Mouse (Mus musculus) heart, postnatal 10 days (tissue): ENCODE results near the gene Gm9844. TPM values are rescaled to one million over a fixed set of nuclear protein-coding genes. Genes with fewer than 3 reads are reported as not detected.
"Not testable (repeated sequence)": the region's sequence is repeated elsewhere in the genome, so short reads cannot be mapped to it uniquely, and the experiment has no call there.

Experiments used
- DNase-seq, 2 experiments: peaks; one replicate each; pipeline ENCODE4 v3.0.0; 2021
- intact Hi-C: fragments of 180-260 bp; cut with DNase I; formaldehyde crosslinking; loops from one replicate; pipeline ENCODE4 v1.15.1; 2025
- total RNA-seq, 2 experiments: library from RNA; stranded (reverse); gene quantifications; 2 replicates each; pipeline ENCODE4 v1.2.3; 2021

Gene Gm9844
- total RNA-seq, 2 experiments from 2014 or later: 2.3 TPM; not detected in 1

DNA sequence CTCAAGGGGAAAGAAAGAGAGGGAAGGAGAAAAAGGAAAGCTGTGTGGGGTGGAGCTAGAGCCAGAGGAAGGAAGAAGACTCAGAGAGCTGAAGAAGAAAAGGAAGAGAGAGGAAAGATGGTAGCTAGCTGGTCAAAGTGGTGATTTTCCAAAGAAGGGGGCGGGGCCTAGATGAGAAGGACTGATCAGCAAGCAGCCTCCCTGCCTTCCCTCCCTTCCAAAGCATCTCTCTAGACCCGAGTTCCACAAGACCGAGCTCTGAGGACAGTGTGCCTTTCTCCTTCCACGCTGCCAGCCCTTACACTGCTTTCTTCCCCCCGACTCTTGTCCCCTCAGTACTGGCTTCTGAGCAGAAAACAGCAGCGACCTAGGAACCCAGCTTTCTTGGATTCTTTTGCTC, 2.1 kb downstream of the Gm9844 start:
- DNase-seq: no peak
- intact Hi-C loops: no loop called here

DNA sequence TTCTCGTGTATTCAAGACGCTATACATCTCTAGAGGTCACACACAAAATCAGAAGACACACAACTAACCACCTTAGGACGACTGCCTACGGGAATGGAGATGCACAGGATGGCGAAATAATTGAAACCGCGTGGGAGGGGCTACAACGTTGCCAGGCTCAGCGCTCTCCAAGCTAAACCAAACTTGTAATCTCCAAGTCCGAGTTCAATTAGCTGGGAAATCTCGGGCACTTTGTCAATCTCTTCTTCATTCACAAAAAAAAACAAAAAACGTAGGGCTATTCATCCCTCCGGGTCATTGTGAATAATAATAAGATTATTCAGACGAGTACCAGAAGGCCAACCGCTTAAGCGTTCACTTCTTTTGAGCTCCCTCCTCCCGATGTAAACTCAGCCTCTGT, 7.1 kb downstream of the Gm9844 start:
- intact Hi-C loops: loop anchor here (5.0 kb wide), 1 partner anchor 52 kb away; no protein-coding TSS in a partner anchor
- DNase-seq: no peak

DNA sequence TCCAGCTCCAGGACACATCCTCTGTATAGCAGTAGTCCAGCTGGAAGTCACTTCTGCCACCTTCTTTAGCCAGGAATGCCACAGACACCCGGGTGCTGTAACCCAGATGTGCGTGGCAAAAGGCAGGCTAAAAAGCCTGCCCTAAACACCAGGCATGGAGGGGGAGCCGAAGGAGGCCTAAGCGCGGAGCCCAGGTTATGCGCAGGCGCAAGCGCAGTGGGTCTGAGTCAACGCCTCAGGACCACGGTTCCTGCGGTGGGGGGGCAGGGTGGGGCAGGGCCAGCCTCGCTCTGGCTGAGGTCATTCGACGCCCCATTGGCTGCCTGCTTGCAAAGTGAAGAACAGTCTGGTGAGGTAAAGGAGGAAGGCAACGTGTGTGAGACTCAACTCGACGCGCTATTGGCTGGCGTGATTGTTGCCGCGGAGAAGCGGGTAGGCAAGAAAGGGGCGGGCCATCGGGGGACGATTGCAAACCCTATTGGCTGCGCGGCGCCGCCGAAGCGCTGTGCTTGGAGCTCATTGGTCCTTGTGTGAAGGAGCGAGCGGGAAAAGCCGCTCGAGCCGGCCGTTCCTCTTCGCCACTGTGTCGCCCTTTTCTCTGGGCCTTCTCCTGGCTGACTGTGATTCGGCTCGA, 7.6 kb downstream of the Gm9844 start, which contains the start of the genes Lypd4 and Dmrtc2:
Gene Lypd4, minus strand, starts transcription at position 410 of the 634 bp plus-strand sequence.
Gene Dmrtc2, plus strand, starts transcription at position 526 of the 634 bp plus-strand sequence.
- intact Hi-C loops: loop anchor here (5.0 kb wide), 1 partner anchor 52 kb away; no protein-coding TSS in a partner anchor
- no peak for DNase-seq

DNA sequence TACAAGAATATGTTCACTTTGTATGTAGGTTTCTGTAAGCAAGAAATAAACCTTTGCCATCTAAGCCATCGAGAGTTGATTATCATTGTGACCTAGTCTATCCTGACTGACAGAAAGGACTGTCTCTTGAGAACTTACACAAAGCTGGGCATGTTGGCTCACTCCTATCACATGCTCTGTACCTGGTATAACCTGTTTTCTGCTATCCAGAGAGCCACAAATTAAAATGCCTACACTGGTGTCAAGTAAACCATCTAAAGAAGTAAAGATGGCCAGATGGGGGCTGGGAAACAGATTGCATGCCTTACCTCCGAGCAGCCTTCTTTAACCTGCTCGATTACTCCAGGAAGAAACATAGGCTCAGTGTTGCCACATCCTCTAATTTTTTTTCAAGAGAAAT, 15.6 kb downstream of the Gm9844 start:
- intact Hi-C loops: no loop called here
- DNase-seq: no peak

DNA sequence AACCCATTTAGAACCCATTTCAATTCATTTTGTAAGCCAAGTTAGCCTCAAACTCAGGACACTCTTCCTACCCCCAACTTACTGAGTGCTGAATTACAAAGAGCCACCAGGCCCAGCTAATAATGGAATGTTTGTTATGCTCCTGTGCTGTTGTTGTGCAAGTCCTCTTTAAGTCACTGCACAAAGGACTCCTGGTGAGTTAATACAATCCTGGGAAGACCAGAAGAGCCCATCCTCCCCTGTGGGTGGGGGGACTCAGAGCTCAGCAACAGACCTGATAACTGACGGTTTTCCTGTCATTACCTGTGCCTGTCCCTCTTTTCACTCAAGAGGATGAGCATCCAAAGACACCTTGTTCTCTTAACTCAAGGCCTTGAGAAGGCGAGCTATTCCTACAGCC, 17.6 kb downstream of the Gm9844 start:
- intact Hi-C loops: no loop called here

DNA sequence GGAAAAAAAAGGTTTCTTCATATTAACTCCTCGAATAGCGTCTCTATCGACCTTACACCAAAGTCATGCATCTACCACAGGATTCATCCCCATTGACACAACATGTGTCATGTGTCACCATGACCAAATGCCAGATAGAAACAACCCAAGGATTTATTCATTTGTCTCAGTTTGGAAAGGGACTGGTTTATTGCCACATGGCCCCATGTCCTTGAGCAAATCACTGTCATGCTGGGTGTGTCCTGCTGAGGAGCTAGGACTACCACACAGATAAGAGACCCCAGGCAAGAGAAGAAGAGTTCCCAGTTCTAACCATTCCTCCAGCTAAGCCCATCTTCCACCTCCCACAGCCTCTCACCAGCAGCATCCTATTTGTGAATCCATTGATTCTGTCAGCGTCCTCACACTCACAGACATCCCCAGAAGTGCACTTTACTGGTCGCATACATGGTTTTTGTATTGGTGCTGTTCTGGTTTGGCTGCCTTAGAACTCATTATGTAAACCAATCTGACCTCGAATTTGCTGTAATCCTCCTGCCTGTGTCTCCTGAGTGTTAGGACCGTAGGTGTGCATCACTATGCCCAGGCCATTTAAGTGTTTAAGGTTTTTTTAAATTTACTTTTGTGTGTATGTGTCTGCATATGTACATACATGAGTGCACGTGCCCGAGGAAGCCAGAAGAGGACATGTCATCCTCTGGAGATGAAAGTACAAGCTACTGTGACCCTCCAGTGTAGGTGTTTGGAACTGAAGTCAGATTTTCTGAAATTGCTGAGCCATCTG, 20.6 kb downstream of the Gm9844 start:
- DNase-seq: no peak
- intact Hi-C loops: no loop called here

More for the DNA sequence above, 17.6 kb downstream of the Gm9844 start:
- DNase-seq: no peak

DNA sequence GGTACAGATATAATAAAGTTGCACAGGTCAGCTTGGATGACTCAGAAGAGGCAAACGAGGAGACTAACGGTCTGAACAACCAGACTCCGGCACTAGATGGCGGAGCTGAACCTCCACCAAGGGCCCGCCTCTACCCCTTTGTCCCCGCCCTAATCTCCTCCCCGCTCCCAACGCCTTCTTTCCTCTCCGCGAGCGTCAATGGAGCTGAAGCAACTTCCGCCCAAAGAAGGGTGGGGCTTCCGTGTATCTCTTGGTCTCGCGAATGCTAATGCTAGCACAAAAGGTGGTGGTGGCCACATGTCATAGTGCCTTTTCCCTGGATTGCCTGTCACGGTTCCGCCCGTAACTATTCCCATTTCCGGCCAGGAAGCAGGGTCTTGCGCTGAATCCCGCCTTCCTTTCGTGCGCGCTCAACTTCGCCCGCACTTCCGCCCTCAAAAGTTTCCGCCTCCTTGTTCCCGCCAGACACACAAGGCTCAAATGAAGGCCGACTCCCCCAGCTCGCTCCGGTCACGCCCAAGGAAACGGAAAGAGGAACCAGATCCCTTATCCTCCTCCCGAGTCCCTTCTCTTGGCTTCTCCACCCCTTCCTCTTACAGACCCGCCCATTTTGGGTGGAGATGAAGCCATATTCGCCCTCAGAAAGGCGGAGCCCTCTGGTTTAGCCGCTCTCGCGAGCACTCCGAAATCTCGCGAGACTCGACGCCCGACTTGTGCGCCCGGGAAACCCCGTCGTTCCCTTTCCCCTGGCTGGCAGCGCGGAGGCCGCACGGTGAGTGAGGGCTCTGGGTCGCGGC, 22.1 kb downstream of the Gm9844 start, which contains the start of gene Rps19:
Gene Rps19, plus strand, starts transcription at position 476 of the 797 bp plus-strand sequence.
- peak; percentile 99 to 100 for DNase-seq
- intact Hi-C loops: no loop called here

DNA sequence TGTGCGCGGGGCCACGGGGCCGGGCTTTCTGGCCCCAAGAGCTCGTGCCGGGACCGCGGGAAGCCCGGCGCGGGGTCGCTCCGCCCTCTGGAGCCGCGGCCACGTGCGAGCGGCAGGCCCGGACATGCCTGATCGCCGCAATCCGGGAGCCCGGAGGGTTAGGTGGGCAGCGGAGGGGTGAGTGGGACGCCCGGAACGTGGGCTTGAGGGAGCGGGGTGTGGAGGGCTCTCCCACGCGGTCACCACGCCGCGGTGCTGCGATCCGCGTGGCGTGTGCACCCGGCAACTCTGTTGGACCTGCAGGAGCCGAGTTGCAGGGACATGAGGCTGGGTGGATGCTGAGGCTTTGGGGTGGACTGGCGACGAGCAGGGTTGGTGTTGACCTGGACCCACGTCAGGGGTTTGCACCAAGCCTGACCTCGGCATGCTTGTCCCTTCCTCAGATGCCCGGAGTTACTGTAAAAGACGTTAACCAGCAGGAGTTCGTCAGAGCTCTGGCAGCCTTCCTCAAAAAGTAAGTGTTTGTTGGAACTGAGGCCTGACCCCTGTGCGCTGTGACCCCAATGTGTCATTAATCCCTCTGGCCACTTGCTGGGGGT, 22.8 kb downstream of the Gm9844 start:
- intact Hi-C loops: no loop called here
- DNase-seq: no peak

DNA sequence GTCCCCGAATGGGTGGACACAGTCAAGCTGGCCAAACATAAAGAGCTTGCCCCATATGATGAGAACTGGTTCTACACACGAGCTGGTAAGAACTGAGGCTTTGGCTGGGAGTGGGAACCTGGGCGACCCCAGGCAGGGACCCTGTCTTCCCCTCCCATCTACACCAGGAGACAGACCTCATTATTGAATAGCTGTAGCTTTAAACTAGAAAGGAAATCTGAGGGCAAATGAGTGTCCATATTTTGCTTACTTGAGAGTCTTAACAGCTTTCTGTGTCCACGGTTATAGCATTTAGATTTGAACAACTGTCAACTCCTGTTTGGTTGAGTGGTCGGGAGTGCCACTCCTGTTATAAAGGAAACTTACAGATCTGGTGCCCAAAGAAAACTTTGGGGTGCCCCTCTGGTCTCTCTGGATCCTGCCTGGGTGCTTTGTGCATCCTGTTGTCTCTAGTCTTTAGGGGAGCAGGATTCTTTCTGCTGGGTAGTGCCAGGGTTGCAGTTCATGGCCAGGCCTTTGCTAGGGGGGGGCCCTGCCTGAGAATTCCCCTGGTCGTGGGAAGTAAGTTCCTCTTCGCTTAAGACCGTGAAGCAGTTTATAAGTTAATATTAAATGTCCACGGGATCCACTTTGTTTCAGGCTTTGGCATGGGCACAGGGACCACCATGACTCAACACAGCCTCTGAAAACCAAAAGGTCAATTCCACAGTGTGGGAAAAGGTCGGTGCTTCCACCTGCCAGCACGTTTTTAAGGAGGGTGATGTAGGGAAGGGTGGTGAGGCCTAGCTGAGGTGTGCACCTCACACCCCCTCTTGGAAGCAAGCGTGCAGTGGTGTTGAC, 23.7 kb downstream of the Gm9844 start:
- no peak for DNase-seq
- intact Hi-C loops: no loop called here

DNA sequence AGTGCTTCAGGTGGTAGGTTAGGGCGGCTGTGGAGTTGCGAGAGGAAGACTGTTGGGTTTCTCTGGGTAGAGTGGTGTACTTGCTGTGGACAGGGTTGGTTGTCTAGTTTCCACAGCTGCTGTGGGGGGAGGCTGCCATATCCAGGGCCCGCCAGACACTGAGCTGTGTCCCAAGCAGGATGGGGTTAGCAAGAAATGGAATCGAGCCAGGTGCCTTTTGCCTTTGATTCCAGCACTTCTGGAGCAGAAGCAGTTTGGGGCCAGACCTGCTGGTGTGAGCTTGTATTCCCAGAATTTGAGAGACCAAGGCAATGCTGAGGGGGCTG, 24.3 kb downstream of the Gm9844 start:
- peak in 1 of 2 experiments; percentile 33 for DNase-seq
- intact Hi-C loops: no loop called here

DNA sequence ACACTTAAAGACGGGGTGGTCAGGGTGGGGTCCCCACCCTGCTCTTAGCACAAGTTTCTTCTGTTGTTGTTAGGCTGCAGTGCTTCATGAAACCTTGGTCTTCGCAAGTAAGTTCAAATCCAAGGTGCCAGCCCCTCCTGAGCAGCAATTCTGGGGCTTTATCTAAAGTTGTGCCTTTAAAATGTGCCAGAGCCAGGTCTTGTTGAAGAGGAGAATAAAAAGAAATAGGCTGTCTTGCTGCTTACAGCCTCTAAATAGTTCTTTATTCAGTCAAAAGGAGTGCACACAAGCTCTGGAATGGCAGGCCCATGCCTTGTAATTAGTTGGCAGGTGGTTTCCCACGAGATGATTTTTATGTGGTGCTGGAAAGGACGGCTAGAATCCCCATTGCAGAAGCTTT, 25.1 kb downstream of the Gm9844 start:
- intact Hi-C loops: no loop called here
- DNase-seq: no peak

DNA sequence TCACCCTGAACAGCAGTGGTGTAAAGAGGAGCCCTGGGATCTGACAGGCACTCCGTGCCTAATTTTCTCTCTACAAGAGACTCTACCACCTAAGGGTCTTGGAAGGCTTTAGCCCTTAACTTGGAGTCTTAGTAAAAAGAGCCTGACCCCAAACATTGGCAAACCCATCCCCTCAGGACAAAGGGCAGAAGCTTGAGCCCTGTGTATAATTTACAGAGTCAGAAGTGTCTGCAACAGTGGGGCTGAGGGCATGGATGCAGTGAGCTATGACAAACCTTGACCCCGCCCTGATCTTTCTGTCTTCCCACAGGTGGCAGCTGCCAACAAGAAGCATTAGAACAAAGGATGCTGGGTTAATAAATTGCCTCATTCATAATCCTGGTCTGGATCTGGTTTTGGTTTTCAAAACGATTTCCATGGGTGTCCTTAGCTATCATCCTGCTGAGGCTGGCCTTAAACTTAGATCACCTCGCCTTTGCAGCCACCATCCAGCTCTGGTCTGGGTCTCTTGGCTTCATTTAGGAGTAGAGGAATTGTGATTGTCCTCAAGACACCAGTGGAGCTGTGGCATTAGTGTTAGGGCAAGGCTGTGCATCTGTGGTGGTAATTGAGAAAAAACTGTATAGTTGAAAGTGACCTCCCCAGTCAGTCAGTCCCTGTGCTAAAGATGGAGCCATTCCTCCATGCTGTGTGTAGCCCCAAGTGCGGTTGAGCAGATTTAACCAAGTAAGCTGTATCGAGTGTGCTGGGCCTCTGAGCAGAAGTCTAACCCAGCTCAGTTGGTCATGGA, 27.6 kb downstream of the Gm9844 start:
- intact Hi-C loops: loop anchor here (1.0 to 2.0 kb wide), 3 partner anchors 15 to 75 kb away; no protein-coding TSS in a partner anchor
- no peak for DNase-seq

DNA sequence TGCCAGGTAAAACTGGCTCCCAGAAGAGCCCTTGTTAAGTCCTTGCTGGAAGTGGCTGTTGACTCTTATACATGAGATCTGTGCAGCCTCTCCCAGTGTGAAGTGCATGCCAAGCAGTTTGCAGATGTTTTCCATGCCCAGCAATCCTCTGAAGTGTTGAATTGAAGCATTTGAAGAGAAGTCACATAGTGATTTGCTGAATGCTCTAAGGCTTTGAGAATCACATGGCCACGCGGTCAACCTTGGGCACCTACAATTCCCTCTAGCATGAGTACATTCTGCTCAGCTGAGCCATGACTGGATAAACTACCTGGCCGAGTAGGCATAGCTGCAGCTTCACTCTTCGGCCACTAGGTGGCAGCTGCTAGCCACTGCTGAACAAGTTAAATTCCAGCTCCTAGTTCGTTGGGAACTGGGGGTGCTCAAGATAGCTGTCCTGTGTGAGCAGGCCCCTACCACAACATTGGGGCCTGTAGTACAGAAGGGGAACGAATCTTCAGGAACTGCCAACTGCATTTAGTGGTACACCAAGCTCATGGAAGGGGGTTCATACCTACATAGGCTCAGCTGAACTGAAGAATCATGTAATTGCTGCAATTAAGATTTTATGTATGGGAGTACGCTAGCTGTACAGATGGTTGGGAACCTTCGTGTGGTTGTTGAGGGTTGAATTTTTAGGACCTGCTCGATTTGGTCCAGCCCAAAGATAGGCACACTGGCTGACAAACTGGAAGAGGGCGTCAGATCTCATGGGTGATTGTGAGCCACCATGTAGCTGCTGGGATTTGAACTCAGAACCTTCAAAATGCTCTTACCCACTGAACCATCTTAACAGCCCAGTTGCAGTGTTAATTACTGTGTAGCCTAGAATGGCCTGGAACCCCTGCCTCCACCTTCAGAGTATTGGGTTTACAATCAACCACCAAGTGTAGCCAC, 28.5 kb downstream of the Gm9844 start:
- DNase-seq: peak; percentile 82 to 83
- intact Hi-C loops: loop anchor here (1.0 to 2.0 kb wide), 3 partner anchors 14 to 74 kb away; no protein-coding TSS in a partner anchor

DNA sequence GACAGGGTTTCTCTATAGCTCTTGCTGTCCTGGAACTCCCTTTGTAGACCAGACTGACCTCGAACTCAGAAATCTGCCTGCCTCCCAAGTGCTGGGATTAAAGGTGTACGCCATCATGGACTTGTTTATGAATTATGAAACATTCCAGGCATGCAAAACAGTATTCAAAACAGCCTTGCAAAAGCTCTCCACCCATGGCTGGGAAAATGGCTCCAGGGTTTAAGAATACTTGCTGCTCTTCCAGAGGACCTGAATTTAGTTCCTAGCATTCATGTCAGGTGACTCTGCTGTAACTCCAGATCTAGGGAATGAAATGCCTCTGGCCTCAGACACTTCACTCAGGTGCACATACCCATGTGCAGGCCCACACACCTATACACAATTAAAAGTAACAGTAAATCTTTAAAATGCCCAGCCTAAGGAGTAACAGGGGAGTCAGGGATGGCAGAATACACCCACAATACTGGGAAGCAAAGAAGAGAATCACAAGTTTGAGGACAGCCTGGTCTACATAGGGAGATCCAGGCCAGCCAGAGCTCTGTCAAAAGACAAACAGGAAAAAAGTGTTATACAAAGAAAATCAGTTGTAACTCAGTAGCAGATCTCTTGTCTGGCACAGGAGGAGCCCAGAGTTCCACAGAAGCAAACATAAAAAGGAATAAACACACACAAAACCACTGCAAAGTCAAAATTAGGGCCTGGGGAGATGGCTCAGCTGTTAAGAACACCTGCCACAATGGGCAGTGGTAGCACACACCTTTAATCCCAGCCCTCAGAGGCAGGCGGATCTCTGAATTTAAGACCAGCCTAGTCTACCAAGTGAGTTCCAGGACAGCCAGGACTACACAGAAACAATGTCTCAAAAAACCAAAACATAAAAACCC, 29.5 kb downstream of the Gm9844 start:
- no peak for DNase-seq
- intact Hi-C loops: loop anchor here (2.0 kb wide), 1 partner anchor 73 kb away; no protein-coding TSS in a partner anchor

DNA sequence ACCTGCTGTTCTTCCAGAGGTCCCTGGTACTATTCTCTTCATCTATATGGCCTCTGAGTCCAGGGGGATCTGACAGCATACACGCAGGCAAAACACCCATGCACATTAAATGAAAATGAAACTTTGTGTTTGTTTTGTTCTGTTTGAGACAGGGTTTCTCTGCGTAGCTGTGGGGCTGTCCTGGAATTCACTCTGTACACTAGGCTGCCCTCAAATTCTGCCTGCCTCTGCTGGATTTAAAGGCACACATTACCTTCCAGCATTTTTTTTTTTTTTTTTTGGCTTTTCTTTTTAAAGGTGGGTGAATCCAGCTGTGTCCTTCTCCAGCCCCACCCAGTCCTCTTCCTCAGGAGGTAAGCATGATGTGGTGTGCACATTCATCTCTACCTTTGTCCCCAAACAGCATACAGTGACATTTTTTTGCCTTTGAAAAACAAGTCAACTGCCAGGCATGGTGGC, 30.1 kb downstream of the Gm9844 start:
- DNase-seq: no peak
- intact Hi-C loops: no loop called here

DNA sequence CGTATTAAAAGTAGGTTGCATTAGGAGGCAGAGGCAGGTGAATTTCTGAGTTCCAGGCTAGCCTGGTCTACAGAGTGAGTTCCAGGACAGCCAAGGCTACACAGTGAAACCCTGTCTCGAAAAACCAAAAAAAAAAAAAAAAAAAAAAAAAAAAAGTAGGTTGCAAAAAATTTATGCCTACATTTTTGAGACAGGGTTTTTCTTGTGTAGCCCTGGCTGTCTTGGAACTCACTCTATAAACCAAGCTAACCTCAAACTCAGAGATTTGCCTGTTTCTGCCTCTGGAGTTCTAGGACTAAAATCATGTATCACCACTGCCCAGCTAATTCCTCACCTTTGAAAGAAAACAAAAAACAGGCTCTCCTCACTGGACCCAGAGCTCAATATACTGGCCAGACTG, 33.7 kb downstream of the Gm9844 start:
- intact Hi-C loops, DNase-seq: not testable (repeated sequence)

DNA sequence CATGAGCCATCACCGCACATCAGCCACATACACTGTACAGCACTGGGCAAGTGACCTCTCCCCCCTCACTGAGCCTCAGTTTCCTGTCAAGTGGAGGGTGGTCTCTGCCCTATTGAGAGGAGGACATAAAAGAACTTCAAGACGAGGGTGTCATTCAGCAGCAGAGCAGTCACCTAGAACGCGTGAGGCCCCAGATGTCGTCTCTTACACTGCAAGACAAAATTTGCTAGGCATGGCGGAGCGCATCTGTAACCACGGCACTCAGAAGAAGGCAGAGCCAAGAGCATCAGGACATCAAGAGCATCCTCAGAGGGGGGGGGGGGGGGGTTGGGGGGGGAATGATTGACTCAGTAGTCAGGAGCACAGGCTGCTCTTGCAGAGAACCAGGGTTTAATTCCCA, 34.3 kb downstream of the Gm9844 start:
- no peak for DNase-seq
- intact Hi-C loops: no loop called here
